Mouse (Mus musculus) lung, postnatal 0 days (tissue): ENCODE measurements at regions not wholly inside any gene's neighbourhood (a gene's known extent, or its start where the extent isn't known, plus 50 kb on each side); places are given as distances from the start of the nearest gene placed in this dataset.

Source experiments
- ATAC-seq: fragments of 200-750 bp; cut with Nextera tagmentation; 2 replicates; pipeline ENCODE4 v1.8.0; 2017; ENCODE audit warnings: moderate library complexity
- DNase-seq: peaks from one replicate; pipeline ENCODE4 v3.0.0-alpha.2; 2016; ENCODE audit warnings: low spot score
- H3K27ac ChIP-seq: fragments of 300-500 bp; sonication (generic); 2 replicates; pipeline ENCODE4 v1.5.1; 2014; ENCODE audit warnings: antibody characterized with exemption, mild to moderate bottlenecking, low read length, mixed read lengths
- H3K27me3 ChIP-seq: fragments of 300-500 bp; sonication (generic); replicated peaks from 2 replicates; pipeline ENCODE4 v1.6.1; 2014; ENCODE audit warnings: low read length, mixed read lengths; ENCODE audit not compliant: insufficient read depth
- H3K36me3 ChIP-seq: fragments of 300-500 bp; sonication (generic); 2 replicates; pipeline ENCODE4 v1.6.1; 2014; ENCODE audit warnings: low read length, mixed read lengths; ENCODE audit not compliant: insufficient read depth
- H3K4me1 ChIP-seq: fragments of 300-500 bp; sonication (generic); 2 replicates; pipeline ENCODE4 v1.6.1; 2014; ENCODE audit warnings: antibody characterized with exemption, low read depth, low read length, mixed read lengths; ENCODE audit not compliant: insufficient read depth
- H3K4me2 ChIP-seq: fragments of 300-500 bp; sonication (generic); replicated peaks from 2 replicates; pipeline ENCODE4 v1.6.1; 2014; ENCODE audit warnings: low read depth, mild to moderate bottlenecking, low read length, moderate library complexity, mixed read lengths
- H3K4me3 ChIP-seq: fragments of 300-500 bp; sonication (generic); 2 replicates; pipeline ENCODE4 v1.5.1; 2014; ENCODE audit warnings: low read depth, low read length
- H3K9ac ChIP-seq: fragments of 300-500 bp; sonication (generic); replicated peaks from 2 replicates; pipeline ENCODE4 v1.6.1; 2014; ENCODE audit warnings: low read depth, mild to moderate bottlenecking
- H3K9me3 ChIP-seq: fragments of 300-500 bp; sonication (generic); 2 replicates; pipeline ENCODE4 v1.6.1; 2016; ENCODE audit warnings: low read length, mixed read lengths
- CTCF ChIP-seq: IDR thresholded peaks from 2 replicates; pipeline ENCODE4 v1.5.1; 2016; ENCODE audit warnings: antibody characterized with exemption, mild to moderate bottlenecking
- EP300 ChIP-seq: IDR thresholded peaks from 2 replicates; pipeline ENCODE4 v1.6.1; 2016; ENCODE audit warnings: antibody characterized with exemption, mild to moderate bottlenecking, control low read depth
- WGBS: fragments of 180-500 bp; shearing (Covaris S2); extraction: QIAGEN DNeasy Blood & Tissue Kit; methylation state at CpG from one replicate; pipeline ENCODE4 v1.1.7; 2014; 5-methylcytosine and 5-hydroxymethylcytosine counted together

DNA sequence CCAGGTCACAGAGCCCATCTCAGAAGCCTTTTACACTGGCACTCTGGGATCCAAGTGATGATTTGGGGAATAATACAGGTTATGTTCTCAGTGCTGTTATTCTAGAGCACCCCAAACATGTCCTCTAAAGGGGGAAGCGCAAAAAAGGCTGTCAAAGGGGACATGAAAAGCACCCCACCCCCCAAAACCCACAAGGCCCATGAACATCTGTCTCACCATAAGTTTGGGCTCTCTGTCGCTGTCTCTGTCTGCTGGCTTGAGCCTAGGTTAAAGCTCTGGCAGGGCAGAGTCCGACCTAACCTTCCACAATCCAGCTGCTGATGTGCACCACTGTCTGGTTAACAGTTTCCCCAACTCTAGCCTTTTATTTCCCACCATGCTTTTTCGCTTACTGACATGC lies 241.3 kb upstream of the Tle3 start:
- no peak overlapping the region for H3K4me2 ChIP-seq
- H3K9ac ChIP-seq: no peak overlapping the region
- no peaks in the 10 kb centered on the region for H3K36me3 ChIP-seq
- H3K4me1 ChIP-seq: no peaks in the 10 kb centered on the region
- H3K27ac ChIP-seq: no peak overlapping the region
- no peak for DNase-seq
- TF ChIP-seq CTCF: no peak
- no peak for TF ChIP-seq EP300
- H3K4me3 ChIP-seq: no peak overlapping the region
- no peak for ATAC-seq
- 82% methylated on average over 4 of the region's 4 CpGs for WGBS
- H3K9me3 ChIP-seq: no peaks in the 10 kb centered on the region
- 0 out of 2 replicates have a peak, but pooled peaks cover 3% of the 10 kb centered on the region for H3K27me3 ChIP-seq

DNA sequence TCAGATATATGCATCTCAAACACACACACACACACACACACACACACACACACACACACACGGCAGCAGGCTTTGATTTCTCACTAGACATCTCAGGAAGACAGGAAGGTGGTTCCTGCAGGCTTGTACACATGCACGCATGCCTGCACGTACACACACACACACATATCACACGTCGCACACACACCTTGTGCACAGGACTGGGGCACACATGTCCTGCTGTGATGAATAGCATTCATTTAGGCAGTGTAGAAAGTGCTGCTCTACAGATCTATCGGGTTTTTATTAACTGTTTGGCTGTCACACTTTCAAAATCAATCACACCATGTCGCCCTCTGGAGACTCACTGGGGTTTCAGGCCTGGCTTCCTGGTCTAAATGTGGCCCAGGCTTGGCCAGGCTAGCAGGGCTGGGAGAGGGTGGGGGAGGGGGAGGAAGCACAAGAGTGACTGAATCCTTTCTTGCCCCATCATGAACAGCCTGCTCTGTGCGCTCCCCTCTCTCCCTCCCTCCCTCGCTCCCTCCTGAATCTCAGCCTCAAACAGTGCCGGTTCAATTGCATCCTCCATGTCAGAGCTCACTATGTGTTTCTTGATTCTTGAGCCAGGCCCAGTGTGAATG lies 236.8 kb upstream of the Tle3 start:
- ATAC-seq: no peak; the same call in 1 of the 2 replicates
- H3K4me1 ChIP-seq: no peaks in the 10 kb centered on the region
- TF ChIP-seq CTCF: no peak
- no peak for TF ChIP-seq EP300
- no peak overlapping the region for H3K4me2 ChIP-seq
- 55% methylated on average over 8 of the region's 10 CpGs for WGBS
- no peak overlapping the region for H3K4me3 ChIP-seq
- no peak for DNase-seq
- H3K36me3 ChIP-seq: no peaks in the 10 kb centered on the region
- H3K9me3 ChIP-seq: no peaks in the 10 kb centered on the region
- no peaks in the 10 kb centered on the region for H3K27me3 ChIP-seq
- no peak overlapping the region for H3K27ac ChIP-seq
- no peak overlapping the region for H3K9ac ChIP-seq

DNA sequence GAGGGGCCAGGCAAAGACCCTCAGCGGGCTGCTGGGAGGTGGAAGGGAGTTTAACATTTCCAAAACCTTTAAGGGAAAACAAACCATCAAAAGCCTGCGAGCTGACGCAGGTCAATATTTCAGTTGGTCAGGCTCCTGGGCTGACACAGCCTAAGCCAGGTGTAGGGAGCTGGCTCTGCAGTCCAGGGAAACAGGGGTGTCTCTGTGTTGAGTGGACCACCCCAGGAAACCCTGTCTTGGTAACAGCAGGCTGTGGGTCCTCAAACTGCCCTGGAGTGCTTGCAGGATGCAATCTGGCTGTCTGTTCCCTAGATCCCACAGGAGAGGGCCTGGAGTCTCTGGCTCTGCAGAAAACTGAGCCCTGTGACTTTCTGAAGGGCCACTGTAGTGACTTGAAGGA lies 236.2 kb upstream of the Tle3 start:
- Histone ChIP-seq H3K27me3 (no peaks in the 10 kb centered on the region), H3K9me3 (no peaks in the 10 kb centered on the region), H3K4me3 (no peak overlapping the region), H3K27ac (no peak overlapping the region), H3K4me2 (no peak overlapping the region), H3K4me1 (no peaks in the 10 kb centered on the region), H3K9ac (no peak overlapping the region), H3K36me3 (no peaks in the 10 kb centered on the region)
- TF ChIP-seq CTCF: no peak
- TF ChIP-seq EP300: no peak
- ATAC-seq: no peak
- 62% methylated on average over 3 of the region's 3 CpGs for WGBS
- no peak for DNase-seq

DNA sequence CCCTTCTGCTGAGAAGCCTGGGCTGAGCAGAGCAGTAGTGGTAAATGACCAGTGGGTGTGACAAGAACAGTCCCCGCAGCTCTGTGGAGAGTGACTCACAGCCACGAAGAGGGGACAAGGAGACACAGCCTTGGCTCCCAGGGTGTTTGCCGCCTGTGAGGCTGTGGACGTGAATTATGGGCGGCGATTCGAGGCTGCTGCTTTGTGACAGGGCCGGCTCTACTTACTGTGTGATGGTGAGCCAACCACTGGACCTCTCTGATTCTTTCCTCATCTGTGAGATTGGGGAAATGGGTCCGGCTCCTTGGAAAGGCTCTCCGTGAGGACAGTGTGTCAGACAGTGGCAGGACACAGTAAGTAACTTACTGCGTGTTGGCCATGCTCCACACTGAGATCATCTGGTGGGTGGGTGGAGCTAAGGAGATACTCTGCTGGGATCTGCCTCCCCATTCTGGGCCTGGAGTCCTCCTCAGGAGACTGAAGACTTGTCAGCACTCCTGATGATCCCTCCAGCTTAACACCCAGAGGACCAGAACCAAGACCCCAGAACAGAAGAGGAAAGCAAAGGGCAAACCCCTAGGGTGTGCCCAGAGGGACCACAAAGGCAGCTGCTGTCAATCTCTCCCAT lies 233.3 kb upstream of the Tle3 start:
- peak; percentile 46; the same call in 1 of the 2 replicates for ATAC-seq
- Histone ChIP-seq H3K4me3 (no peak overlapping the region), H3K27me3 (no peaks in the 10 kb centered on the region), H3K4me1 (no peaks in the 10 kb centered on the region), H3K9ac (no peak overlapping the region), H3K27ac (no peak overlapping the region), H3K4me2 (no peak overlapping the region), H3K36me3 (no peaks in the 10 kb centered on the region), H3K9me3 (no peaks in the 10 kb centered on the region)
- no peak for DNase-seq
- 65% methylated on average over 11 of the region's 11 CpGs for WGBS
- TF ChIP-seq EP300 (no peak), CTCF (no peak)

DNA sequence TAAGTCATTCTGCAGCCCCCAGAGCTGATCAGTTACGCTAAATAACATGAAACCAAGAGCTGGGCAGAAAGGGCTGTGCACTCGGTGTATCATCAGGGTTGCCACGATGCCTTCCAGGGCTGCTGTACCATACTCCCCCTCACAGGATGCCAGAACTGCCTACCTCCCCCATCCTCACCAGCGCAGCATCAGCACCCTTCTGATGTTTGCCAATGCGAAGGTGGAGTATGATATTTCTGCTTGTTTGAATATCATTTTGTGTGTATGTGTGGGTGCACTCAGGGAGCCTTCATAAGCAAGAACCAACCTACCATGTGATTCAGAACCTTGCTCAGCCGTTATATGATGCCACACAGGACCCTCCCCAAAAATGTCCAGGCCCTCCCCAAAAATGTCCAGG lies 229.1 kb upstream of the Tle3 start:
- DNase-seq (no peak), ATAC-seq (no peak)
- Histone ChIP-seq H3K27me3 (no peaks in the 10 kb centered on the region), H3K9ac (no peak overlapping the region), H3K4me1 (no peaks in the 10 kb centered on the region), H3K27ac (no peak overlapping the region), H3K4me2 (no peak overlapping the region), H3K4me3 (no peak overlapping the region), H3K9me3 (no peaks in the 10 kb centered on the region), H3K36me3 (no peaks in the 10 kb centered on the region)
- 90% methylated on average over 6 of the region's 6 CpGs for WGBS
- TF ChIP-seq CTCF (no peak), EP300 (no peak)

DNA sequence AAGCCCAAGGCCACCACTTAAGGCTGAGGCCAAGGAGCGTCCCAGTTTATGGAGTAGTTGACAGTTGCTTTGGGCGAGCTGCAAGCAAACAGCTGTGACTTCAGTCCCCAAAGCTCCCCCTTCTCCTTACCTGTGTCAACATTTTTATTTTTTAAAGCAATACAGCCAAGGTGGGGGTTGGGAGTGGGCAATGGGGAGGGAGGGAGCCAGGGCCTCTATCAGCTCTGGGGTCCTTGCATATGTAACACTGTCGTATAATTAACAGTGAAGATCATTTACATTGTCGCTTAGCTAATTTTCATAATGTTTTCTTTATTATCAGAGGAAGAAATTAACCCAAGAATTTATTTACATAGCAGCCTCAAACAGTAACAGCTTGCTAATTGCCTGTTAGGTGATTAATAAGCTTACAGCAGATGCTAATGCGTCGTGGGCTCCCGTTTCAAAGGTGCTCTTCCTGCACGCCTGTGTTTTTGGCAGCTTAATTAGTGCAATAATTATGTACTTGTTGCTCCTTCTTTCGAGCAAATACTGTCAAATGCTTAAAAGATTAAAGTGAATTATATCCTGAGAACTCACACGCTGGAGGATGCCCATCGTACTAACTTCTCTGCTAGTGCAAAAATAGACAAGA lies 227.4 kb upstream of the Tle3 start:
- TF ChIP-seq EP300 (no peak), CTCF (no peak)
- no peaks in the 10 kb centered on the region for H3K9me3 ChIP-seq
- no peak overlapping the region for H3K27ac ChIP-seq
- ATAC-seq: no peak
- no peak overlapping the region for H3K9ac ChIP-seq
- H3K27me3 ChIP-seq: no peaks in the 10 kb centered on the region
- H3K4me1 ChIP-seq: no peaks in the 10 kb centered on the region
- 51% methylated on average over 11 of the region's 11 CpGs for WGBS
- no peaks in the 10 kb centered on the region for H3K36me3 ChIP-seq
- no peak for DNase-seq
- H3K4me2 ChIP-seq: no peak overlapping the region
- no peak overlapping the region for H3K4me3 ChIP-seq
